Mouse (Mus musculus) mature B cell (primary cell): ENCODE results near the gene Ntpcr.

Source experiments
- in situ Hi-C: fragments of 300-500 bp; cut with MboI; formaldehyde crosslinking; loops from 2 replicates; pipeline ENCODE4 v1.14.3; 2019

The Ntpcr gene

GRCm38 (mm10) chr8:125725037-125725820 lies 4.5 kb upstream of the Ntpcr start:
- in situ Hi-C loops: loop anchor here (10.0 kb wide), 1 partner anchor 150 kb away; no protein-coding TSS in a partner anchor

- in situ Hi-C loops: loop anchor here (10.0 kb wide), 1 partner anchor 151 kb away; no protein-coding TSS in a partner anchor
These were observed 3.6 kb upstream of the Ntpcr start for GRCm38 (mm10) chr8:125726143-125726542.

GRCm38 (mm10) chr8:125726986-125727385 lies 2.8 kb upstream of the Ntpcr start:
- in situ Hi-C loops: loop anchor here (10.0 kb wide), 1 partner anchor 152 kb away; no protein-coding TSS in a partner anchor

- in situ Hi-C loops: loop anchor here (10.0 kb wide), 1 partner anchor 153 kb away; no protein-coding TSS in a partner anchor
These were observed 2.0 kb upstream of the Ntpcr start for GRCm38 (mm10) chr8:125727797-125728196.

- in situ Hi-C loops: no loop called here
These were observed 4.5 kb downstream of the Ntpcr start for GRCm38 (mm10) chr8:125733964-125734956.

GRCm38 (mm10) chr8:125738956-125739355 lies 9.2 kb downstream of the Ntpcr start:
- in situ Hi-C loops: no loop called here

- in situ Hi-C loops: no loop called here
These were observed 10.9 kb downstream of the Ntpcr start for GRCm38 (mm10) chr8:125740655-125741054.

GRCm38 (mm10) chr8:125741377-125741776 lies 11.6 kb downstream of the Ntpcr start:
- in situ Hi-C loops: no loop called here

GRCm38 (mm10) chr8:125741855-125742254 lies 12.1 kb downstream of the Ntpcr start:
- in situ Hi-C loops: no loop called here

- in situ Hi-C loops: no loop called here
These were observed 12.6 kb downstream of the Ntpcr start for GRCm38 (mm10) chr8:125742406-125742805.

GRCm38 (mm10) chr8:125744914-125745576 lies 15.3 kb downstream of the Ntpcr start:
- in situ Hi-C loops: no loop called here

GRCm38 (mm10) chr8:125747390-125747789 lies 17.6 kb downstream of the Ntpcr start:
- in situ Hi-C loops: no loop called here

GRCm38 (mm10) chr8:125750846-125751245 lies 21.1 kb downstream of the Ntpcr start:
- in situ Hi-C loops: no loop called here

- in situ Hi-C loops: no loop called here
These were observed 26.1 kb downstream of the Ntpcr start for GRCm38 (mm10) chr8:125755896-125756295.

- in situ Hi-C loops: no loop called here
These were observed 26.8 kb downstream of the Ntpcr start for GRCm38 (mm10) chr8:125756391-125757105.

- in situ Hi-C loops: no loop called here
These were observed 27.3 kb downstream of the Ntpcr start for GRCm38 (mm10) chr8:125757106-125757496.

GRCm38 (mm10) chr8:125759022-125759421 lies 29.3 kb downstream of the Ntpcr start:
- in situ Hi-C loops: no loop called here

- in situ Hi-C loops: no loop called here
These were observed 33.5 kb downstream of the Ntpcr start for GRCm38 (mm10) chr8:125763066-125763786.

GRCm38 (mm10) chr8:125768079-125768478 lies 38.3 kb downstream of the Ntpcr start:
- in situ Hi-C loops: no loop called here

GRCm38 (mm10) chr8:125772300-125772699 lies 42.5 kb downstream of the Ntpcr start:
- in situ Hi-C loops: no loop called here
